ENCODE assay signal across 11 mouse cellular contexts in the genomic region with DNA sequence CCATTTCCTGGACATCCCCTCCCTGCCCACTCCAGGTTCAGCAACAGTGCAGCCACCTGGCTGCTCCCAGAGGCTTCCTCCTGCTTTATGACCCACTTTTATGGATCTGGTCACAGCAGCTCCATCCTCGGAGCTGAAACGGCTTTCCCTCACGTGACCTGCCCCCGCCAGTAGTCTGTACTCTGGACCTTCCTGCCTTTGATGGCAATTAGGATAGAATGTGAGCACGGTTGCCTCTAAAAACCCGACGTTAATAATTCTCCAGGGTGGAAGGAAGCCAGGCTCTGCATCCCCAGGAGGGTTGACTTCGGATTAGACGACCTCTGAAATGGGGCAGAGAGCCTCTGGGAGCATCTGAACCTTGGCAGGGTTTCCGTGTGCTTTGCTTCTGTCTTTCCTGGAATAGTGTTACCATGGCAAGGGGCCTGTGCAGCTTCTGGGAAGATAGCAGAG.
A peak's percentile ranks its signal among the peaks of the same experiment; 100 is the strongest.
DNase-seq lines count a peak whose midpoint lies in the region; ATAC-seq and TF ChIP-seq lines count a peak whose summit lies in the region.
"Had no signal": no experiment of that assay in that cellular context is flagged by ENCODE, and none has a peak within 500 bp of the region (broad histone marks: within the 10 kb centered on the region; RNA-seq: fewer than 3 reads in every experiment).

No protein-coding gene starts in this region.

- intact Hi-C loops in left cerebral cortex, postnatal 10 days (cut with DNase I) = no loop called here

- no peaks in the 10 kb centered on the region for H3K36me3 ChIP-seq in embryonic facial prominence, embryonic 10.5 days (replicated peaks)
- no peaks in the 10 kb centered on the region for H3K36me3 ChIP-seq in liver, embryonic 14.5 days (replicated peaks; ENCODE audit: control insufficient read depth, insufficient read depth, low read depth)
- H3K36me3 ChIP-seq: hindbrain, embryonic 15.5 days had no signal

- TF ChIP-seq EP300 in liver, embryonic 14.5 days (IDR thresholded peaks at IDR 0.05; ENCODE audit: low read depth) = no peak

- peak; percentile 50; the same call in 1 of the 2 replicates for ATAC-seq in liver, embryonic 14.5 days (ENCODE audit: insufficient read depth)

- H3K9ac ChIP-seq in liver, embryonic 14.5 days (replicated peaks) = no peak overlapping the region
- H3K9ac ChIP-seq: hindbrain, embryonic 15.5 days had no signal

- no peaks in the 10 kb centered on the region for H3K27me3 ChIP-seq in embryonic facial prominence, embryonic 10.5 days (replicated peaks; ENCODE audit: low read depth, poor library complexity, severe bottlenecking)
- H3K27me3 ChIP-seq in liver, embryonic 14.5 days (ENCODE audit: control insufficient read depth, insufficient read depth, low read length) = no peaks in the 10 kb centered on the region
- H3K27me3 ChIP-seq: hindbrain, embryonic 15.5 days had no signal

- H3K27ac ChIP-seq in embryonic facial prominence, embryonic 10.5 days (replicated peaks) = peak overlapping the region; percentile 51; the same call in 1 of the 2 replicates
- H3K27ac ChIP-seq in liver, embryonic 14.5 days = no peak overlapping the region
- H3K27ac ChIP-seq: hindbrain, embryonic 15.5 days had no signal

- H3K4me2 ChIP-seq in liver, embryonic 14.5 days (ENCODE audit: low read depth) = no peak overlapping the region
- H3K4me2 ChIP-seq: hindbrain, embryonic 15.5 days had no signal

- peak; percentile 26 to 32 for DNase-seq in cerebellum, adult 18-20 months
- no peak for DNase-seq in cerebellum, adult 9-10 months
- no peak for DNase-seq in embryonic facial prominence, embryonic 10.5 days (ENCODE audit: low spot score)
- DNase-seq in kidney, postnatal 10 days = peak; percentile 82
- peak; percentile 16 to 34 (median 18) for DNase-seq in liver, embryonic 14.5 days (ENCODE audit: low read depth in 3 of 3, low spot score in 3 of 3)
- no peak for DNase-seq in spleen, adult 18-20 months
- DNase-seq in ovary, adult 18-20 months (ENCODE audit: low spot score) = no peak
- no peak for DNase-seq in left cerebral cortex, postnatal 10 days (ENCODE audit: extremely low spot score in 1 of 2, low spot score in 2 of 2)
- DNase-seq: gastrocnemius, postnatal 14 days; thymus, adult 18-20 months had no signal

- H3K4me1 ChIP-seq in embryonic facial prominence, embryonic 10.5 days = peaks cover 35% of the 10 kb centered on the region
- peaks cover 0 to 10% of the 10 kb centered on the region in 2 experiments; a peak in 3 of 4 replicates for H3K4me1 ChIP-seq in liver, embryonic 14.5 days (replicated peaks; ENCODE audit: control insufficient read depth in 2 of 2, insufficient read depth in 2 of 2, low read length in 1 of 2)
- H3K4me1 ChIP-seq: hindbrain, embryonic 15.5 days had no signal

- TF ChIP-seq CTCF in liver, embryonic 14.5 days (IDR thresholded peaks at IDR 0.05; ENCODE audit: low read depth) = no peak

- 59% methylated on average over 10 of the region's 10 CpGs for WGBS in embryonic facial prominence, embryonic 10.5 days
- 60% methylated on average over 10 of the region's 10 CpGs for WGBS in liver, embryonic 14.5 days (ENCODE audit: insufficient replicate concordance)

- no peaks in the 10 kb centered on the region for H3K9me3 ChIP-seq in embryonic facial prominence, embryonic 10.5 days
- no peaks in the 10 kb centered on the region for H3K9me3 ChIP-seq in liver, embryonic 14.5 days (ENCODE audit: control insufficient read depth, low read length)
- H3K9me3 ChIP-seq: hindbrain, embryonic 15.5 days had no signal

- no peak overlapping the region for H3K4me3 ChIP-seq in embryonic facial prominence, embryonic 10.5 days
- no peak overlapping the region for H3K4me3 ChIP-seq in liver, embryonic 14.5 days (ENCODE audit: insufficient read depth in 1 of 2, low read depth in 2 of 2, low read length in 2 of 2)
- H3K4me3 ChIP-seq: hindbrain, embryonic 15.5 days had no signal

Comparison
In these comparisons a context has a peak if more than half of its experiments do, and no peak if none do; other contexts are left out.
1. DNase-seq: peak in cerebellum, adult 18-20 months (2 of 2), kidney, postnatal 10 days (single experiment) and liver, embryonic 14.5 days (3 of 3); none in cerebellum, adult 9-10 months (single experiment), embryonic facial prominence, embryonic 10.5 days (single experiment), spleen, adult 18-20 months (0 of 2), ovary, adult 18-20 months (single experiment) and left cerebral cortex, postnatal 10 days (0 of 2).